Mouse (Mus musculus): ENCODE measurements around the gene Cstf1. TPM values are rescaled to one million over a fixed set of nuclear protein-coding genes. Genes with fewer than 3 reads are reported as not detected.

The Cstf1 gene
- total and polyA plus RNA-seq, 3 experiments = 44.2 to 62.1 (median 53.2) TPM

DNA sequence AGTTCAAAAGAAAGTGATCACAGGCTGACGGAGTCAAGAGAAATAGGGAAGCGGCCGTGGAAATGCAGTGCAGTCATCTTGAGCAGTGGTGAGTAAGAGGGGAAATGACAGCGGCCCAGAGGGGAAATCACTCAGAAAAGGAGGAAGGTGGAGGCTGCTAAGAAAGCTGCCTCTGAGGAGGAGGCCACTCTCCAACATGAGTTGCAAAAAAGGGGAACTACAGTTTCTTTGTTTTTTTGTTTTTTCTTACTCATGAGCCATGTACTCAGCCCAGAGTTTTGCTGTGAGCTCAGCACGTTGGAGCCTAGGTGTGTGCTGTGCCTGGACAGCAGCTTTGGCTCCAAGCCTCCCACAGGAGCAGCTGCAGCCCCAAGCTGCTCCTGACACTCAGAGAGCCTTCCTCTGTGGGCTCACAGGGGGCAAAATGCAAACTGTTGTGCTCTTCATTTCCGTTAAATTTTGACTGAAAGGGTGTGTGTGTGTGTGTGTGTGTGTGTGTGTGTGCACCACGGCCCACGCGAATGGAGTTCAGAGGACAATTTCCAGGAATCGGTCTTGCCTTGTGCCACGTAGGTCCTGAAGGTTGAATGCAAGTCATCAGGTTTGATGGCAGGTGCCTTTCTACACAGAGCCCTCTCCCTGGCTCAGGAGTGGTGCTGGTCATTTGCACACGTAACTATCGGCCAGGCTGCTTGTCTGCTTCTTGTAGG lies 30.8 kb downstream of the Cstf1 start:
- peak overlapping the region; percentile 2 for H3K4me2 ChIP-seq (ENCODE audit: insufficient read depth, low read depth, poor library complexity, severe bottlenecking)
- TF ChIP-seq CHD2 (IDR thresholded peaks at IDR 0.05; ENCODE audit: low read length) (no peak), PAX5 (IDR thresholded peaks at IDR 0.05; ENCODE audit: low read length) (no peak), CTCF (conservative IDR thresholded peaks at IDR 0.05 in 1 of 2, IDR thresholded peaks at IDR 0.05 in 1 of 2; ENCODE audit: low read depth in 2 of 2, low read length in 2 of 2) (no peak), ZC3H11A (IDR thresholded peaks at IDR 0.05; ENCODE audit: low read depth, low read length) (no peak), MYC (IDR thresholded peaks at IDR 0.05; ENCODE audit: low read depth, low read length) (peak; percentile 82), USF1 (IDR thresholded peaks at IDR 0.05; ENCODE audit: low read depth, low read length) (no peak), NELFE (IDR thresholded peaks at IDR 0.05; ENCODE audit: low read depth, low read length) (0 out of 2 replicates have a peak, but pooled peaks have one; percentile 34), ZKSCAN1 (IDR thresholded peaks at IDR 0.05; ENCODE audit: borderline replicate concordance, low read depth, low read length) (no peak; the same call in 1 of the 2 replicates), MAX (IDR thresholded peaks at IDR 0.05; ENCODE audit: low read length) (no peak), MEF2A (IDR thresholded peaks at IDR 0.05; ENCODE audit: borderline replicate concordance, low read depth, low read length) (peak; percentile 37; the same call in 1 of the 2 replicates), BHLHE40 (IDR thresholded peaks at IDR 0.05; ENCODE audit: low read depth, low read length) (peak; percentile 61), TBP (conservative IDR thresholded peaks at IDR 0.05; ENCODE audit: low read depth, low read length) (0 out of 2 replicates have a peak, but pooled peaks have one; percentile 61), SIN3A (IDR thresholded peaks at IDR 0.05; ENCODE audit: low read length) (peak; percentile 52; the same call in 1 of the 2 replicates), KAT2A (IDR thresholded peaks at IDR 0.05; ENCODE audit: insufficient replicate concordance, low read length) (no peak), MAFK (IDR thresholded peaks at IDR 0.05; ENCODE audit: insufficient replicate concordance, low read length) (no peak), ELF1 (IDR thresholded peaks at IDR 0.05; ENCODE audit: low read depth, low read length) (peak; percentile 67; the same call in 1 of the 2 replicates), RAD21 (IDR thresholded peaks at IDR 0.05; ENCODE audit: low read depth, low read length) (no peak), POLR2AphosphoS2 (IDR thresholded peaks at IDR 0.05; ENCODE audit: low read depth, low read length) (no peak), UBTF (IDR thresholded peaks at IDR 0.05; ENCODE audit: low read depth, low read length) (no peak), GABPA (IDR thresholded peaks at IDR 0.05; ENCODE audit: insufficient replicate concordance, low read depth, low read length) (no peak), MAZ (IDR thresholded peaks at IDR 0.05; ENCODE audit: low read depth, low read length) (peak; percentile 49; the same call in 1 of the 2 replicates), E2F4 (IDR thresholded peaks at IDR 0.05; ENCODE audit: insufficient replicate concordance, low read depth, low read length) (no peak), SMC3 (IDR thresholded peaks at IDR 0.05; ENCODE audit: low read depth, low read length) (no peak; the same call in 1 of the 2 replicates), CHD1 (IDR thresholded peaks at IDR 0.05; ENCODE audit: low read depth, low read length) (no peak), ZMIZ1 (IDR thresholded peaks at IDR 0.05; ENCODE audit: low read depth, low read length) (no peak), MXI1 (IDR thresholded peaks at IDR 0.05; ENCODE audit: low read depth, low read length) (peak; percentile 77), USF2 (conservative IDR thresholded peaks at IDR 0.05; ENCODE audit: low read depth, low read length) (no peak), EP300 (IDR thresholded peaks at IDR 0.05; ENCODE audit: low read length) (peak; percentile 93), HCFC1 (IDR thresholded peaks at IDR 0.05; ENCODE audit: low read depth, low read length) (no peak), IRF4 (IDR thresholded peaks at IDR 0.05; ENCODE audit: low read depth, low read length) (peak; percentile 94), NRF1 (IDR thresholded peaks at IDR 0.05; ENCODE audit: low read depth, low read length) (no peak), JUND (conservative IDR thresholded peaks at IDR 0.05; ENCODE audit: low read depth, low read length) (peak; percentile 34; the same call in 1 of the 2 replicates), JUN (IDR thresholded peaks at IDR 0.05; ENCODE audit: insufficient read depth, low read depth, low read length) (peak; percentile 58), POLR2A (IDR thresholded peaks at IDR 0.05; ENCODE audit: low read depth, low read length) (peak; percentile 39; the same call in 1 of the 2 replicates), ZNF384 (IDR thresholded peaks at IDR 0.05; ENCODE audit: low read depth, low read length) (peak; percentile 85), RCOR1 (conservative IDR thresholded peaks at IDR 0.05; ENCODE audit: low read depth, low read length) (peak; percentile 64; the same call in 1 of the 2 replicates), TCF12 (IDR thresholded peaks at IDR 0.05; ENCODE audit: low read depth, low read length) (peak; percentile 81), ETS1 (conservative IDR thresholded peaks at IDR 0.05; ENCODE audit: low read depth, low read length) (peak; percentile 86)
- in situ Hi-C loops (cut with MboI; ENCODE audit: low pct_ligation_motif_present, low pct_unique_long_range_greater_than_20kb, low sequenced_read_pairs) = no loop called here
- peak overlapping the region; percentile 88 for H3K27ac ChIP-seq (ENCODE audit: insufficient read depth, low read depth)
- H3K4me3 ChIP-seq (replicated peaks in 1 of 3; ENCODE audit: low read depth in 2 of 3, low read length in 2 of 3, poor library complexity in 1 of 3) = no peak overlapping the region
- no peaks in the 10 kb centered on the region for H3K9me3 ChIP-seq (replicated peaks; ENCODE audit: low read length)
- peaks cover 40 to 81% of the 10 kb centered on the region in 2 experiments for H3K4me1 ChIP-seq (ENCODE audit: control insufficient read depth in 1 of 2, insufficient read depth in 2 of 2)
- peak; percentile 96 for DNase-seq (ENCODE audit: extremely low read depth)
- no peaks in the 10 kb centered on the region; the same call in 1 of the 2 replicates for H3K79me2 ChIP-seq (replicated peaks; ENCODE audit: control insufficient read depth, extremely low read depth, insufficient read depth, poor library complexity, severe bottlenecking)
- dilution Hi-C loops (cut with MboI; ENCODE audit: extremely low pct_ligation_motif_present, extremely low pct_unique_long_range_greater_than_20kb, low sequenced_read_pairs) = no loop called here
- no peaks in the 10 kb centered on the region for H3K27me3 ChIP-seq (replicated peaks)
- peak overlapping the region; percentile 17; the same call in 1 of the 2 replicates for H3K9ac ChIP-seq (ENCODE audit: insufficient read depth, low read depth)
- H3K36me3 ChIP-seq (replicated peaks in 1 of 2; ENCODE audit: control insufficient read depth in 1 of 2, insufficient read depth in 1 of 2, low read length in 1 of 2) = peaks cover 0 to 14% of the 10 kb centered on the region in 2 experiments
